Mouse (Mus musculus) layer of hippocampus, adult 18-20 months (tissue): ENCODE data around the gene Smim9. TPM values are rescaled to one million over a fixed set of nuclear protein-coding genes. Genes with fewer than 3 reads are reported as not detected.

Experiments used
- total RNA-seq, 2 experiments: library from RNA; stranded (reverse); gene quantifications; 2 replicates each; pipeline ENCODE4 v1.2.3; 2021

Smim9 gene
- total RNA-seq, 2 experiments from 2014 or later: not detected

Other genes with a start within 250 kb of the Smim9 start
- gene Gab3, start 78.3 kb downstream of the Smim9 start, total RNA-seq: 1 to 10 TPM; 1.3 to 2.8 TPM
- gene Dkc1, start 67.9 kb downstream of the Smim9 start, total RNA-seq: 10 to 100 TPM; 38.2 to 39.3 TPM
- gene Mpp1, start 32.8 kb downstream of the Smim9 start, total RNA-seq: 10 to 100 TPM; 35.7 to 38.8 TPM
- gene Fundc2, start 218.6 kb upstream of the Smim9 start, total RNA-seq: 10 to 100 TPM; 38.1 to 53.6 TPM
- gene F8, start 218.8 kb upstream of the Smim9 start, total RNA-seq: 1 to 10 TPM; 2.3 to 2.9 TPM